Mouse (Mus musculus): ENCODE results near the gene Rasd1.

Gene Rasd1

DNA sequence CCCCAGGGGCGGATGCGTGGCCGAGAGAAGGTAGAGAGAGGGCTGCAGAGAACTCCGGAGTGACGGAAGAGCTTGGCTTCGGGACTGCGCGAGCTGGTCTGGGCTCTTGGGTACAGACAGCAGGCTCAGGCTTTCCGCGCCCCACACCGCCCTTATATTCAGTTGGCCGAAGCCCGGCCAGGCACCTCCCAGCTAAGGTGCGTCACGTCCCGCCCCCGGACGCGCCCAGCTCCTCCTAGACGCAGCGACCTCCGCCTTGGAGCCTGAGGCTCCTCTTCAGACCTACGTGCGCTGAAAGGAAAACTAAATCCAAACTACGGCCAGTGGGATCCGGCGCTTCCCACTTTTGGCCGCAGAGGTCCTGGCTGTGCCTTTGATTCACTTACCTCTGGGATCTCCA is at the start of gene Rasd1:
Gene Rasd1 (minus strand): TSS at position 127 of the 400 bp plus-strand sequence.
- DNase-seq (ENCODE audit: low read depth), result peak; percentile 68

DNA sequence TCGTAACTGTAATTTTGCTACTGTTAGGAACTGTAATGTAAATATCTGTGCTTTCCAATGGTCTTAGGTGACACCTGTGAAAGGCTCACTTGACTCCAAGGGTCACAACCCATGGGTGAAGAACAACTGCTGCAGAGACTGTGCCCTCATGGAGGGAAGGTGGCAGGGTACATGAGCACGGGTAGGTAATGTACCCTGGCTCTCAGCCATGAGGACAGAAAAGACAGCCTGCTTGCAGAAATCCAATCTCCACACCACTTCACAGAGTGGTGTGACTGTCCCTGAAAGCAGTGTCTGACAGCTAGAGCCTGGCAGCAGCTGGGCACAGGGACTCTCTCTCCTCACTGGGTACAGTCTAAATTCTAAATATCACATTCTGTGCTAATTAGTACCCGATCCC is 46.8 kb upstream of the Rasd1 start:
- DNase-seq (ENCODE audit: low read depth), result no peak

DNA sequence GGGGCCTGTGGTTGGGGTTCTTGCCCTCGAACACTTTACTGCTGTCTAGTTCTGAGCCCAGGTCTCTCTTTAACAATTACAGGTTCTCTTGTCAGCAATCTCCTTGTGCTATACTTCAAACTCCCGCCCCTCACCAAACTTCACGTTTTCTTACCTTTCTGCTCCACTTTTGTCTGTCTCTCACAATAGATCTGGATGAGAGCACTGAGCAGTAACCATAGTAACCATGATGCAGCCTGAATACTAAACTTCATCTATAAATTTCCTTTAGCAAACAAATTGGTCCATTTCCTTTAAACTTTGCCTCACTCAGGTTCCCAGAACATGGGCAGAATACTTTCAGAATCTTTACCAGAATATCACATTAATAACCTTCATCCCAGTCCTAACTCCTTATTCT is 44.7 kb upstream of the Rasd1 start:
- DNase-seq (ENCODE audit: low read depth), result no peak

DNA sequence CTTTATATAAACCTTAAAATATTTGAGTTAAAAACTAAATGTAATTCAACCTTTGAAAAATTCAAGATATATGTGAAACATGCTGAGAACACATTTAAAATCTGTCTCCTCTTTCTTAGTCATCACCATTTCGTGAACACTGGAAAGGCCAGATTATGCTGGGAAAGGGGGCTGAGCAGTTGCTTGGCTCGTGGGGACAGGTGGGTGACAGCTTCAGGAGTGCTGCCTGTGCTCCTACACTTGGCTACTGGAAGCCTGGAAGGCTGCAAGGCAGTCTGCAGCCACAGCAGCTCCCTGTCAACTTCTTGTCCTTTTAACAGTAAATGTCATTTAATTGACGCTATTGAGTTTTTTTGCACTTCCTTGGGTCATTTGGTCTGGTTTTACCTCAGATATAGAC is 41.1 kb upstream of the Rasd1 start:
- DNase-seq (ENCODE audit: low read depth), result no peak

DNA sequence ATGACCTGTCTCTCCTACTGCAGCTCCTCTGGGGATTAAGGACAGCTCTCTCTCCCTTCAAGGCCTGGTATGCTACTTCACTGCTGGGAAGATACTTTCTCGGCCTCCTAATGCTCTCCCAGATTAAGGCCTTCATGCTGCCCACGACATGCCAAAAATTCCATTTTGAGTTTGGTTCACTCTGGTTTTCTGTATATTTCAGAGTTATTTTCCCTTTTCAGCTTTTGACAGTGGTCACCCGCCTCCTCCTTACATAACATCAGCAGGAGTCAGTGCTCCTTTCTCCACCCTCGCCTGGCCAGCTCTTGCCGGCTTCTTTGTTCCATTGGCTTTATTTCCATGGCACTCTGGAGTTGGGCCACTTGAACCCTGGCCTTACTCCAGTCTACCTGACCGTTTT is 40.0 kb upstream of the Rasd1 start:
- no peak for DNase-seq (ENCODE audit: low read depth)

DNA sequence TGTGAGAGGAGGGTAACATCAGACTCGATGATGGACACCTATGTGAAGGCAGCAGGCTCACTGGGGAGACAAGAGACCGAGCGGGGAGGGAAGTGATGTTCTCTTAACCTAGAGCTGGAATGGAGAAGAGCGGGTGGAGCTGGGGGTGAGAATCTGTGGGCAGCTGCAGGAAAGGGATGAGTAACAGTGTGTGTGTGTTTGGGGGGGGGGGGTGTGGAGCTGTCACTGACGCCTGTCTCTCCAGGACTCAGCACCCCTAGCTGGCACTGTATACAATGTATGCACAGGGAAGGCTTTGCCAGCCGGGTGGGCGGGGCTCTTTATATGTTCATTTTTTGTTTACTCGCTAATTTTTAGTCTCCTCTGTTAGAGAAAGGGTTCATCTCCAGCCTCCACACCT is 39.1 kb upstream of the Rasd1 start:
- DNase-seq (ENCODE audit: low read depth), result no peak

DNA sequence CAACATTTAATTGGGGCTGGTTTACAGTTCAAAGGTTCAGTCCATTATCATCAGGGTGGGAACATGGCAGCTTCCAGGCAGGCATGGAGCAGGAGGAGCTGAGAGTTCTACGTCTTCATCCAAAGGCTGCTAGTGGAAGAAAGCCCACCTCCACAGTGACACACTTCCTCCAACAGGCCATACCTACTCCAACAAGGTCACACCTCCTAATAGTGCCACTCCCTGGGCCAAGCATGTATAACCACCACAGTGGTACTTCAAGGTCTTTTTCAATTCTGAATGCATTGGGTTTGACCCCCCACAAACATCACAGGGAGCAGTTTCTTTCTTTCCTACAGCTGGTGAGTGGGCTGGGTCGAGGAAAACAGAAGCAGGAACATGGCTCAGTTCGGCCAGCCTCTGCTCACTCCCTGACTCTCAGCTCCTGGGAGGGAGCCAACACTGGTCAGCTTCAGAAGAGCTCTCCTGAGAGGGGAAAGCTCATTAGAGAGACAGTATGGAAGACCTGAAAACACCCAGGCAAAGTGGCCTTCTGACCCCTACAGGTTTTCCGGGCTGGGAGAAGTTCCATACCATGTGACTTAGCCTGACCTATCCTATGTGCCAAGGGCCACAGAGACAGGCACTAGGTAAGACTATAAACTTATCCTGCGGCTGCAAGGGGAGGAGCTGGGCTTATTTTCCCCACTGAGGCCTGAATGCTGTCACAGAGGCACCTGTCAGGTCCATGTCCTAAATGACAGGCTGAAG is 36.7 kb upstream of the Rasd1 start:
- DNase-seq (ENCODE audit: low read depth), result no peak

DNA sequence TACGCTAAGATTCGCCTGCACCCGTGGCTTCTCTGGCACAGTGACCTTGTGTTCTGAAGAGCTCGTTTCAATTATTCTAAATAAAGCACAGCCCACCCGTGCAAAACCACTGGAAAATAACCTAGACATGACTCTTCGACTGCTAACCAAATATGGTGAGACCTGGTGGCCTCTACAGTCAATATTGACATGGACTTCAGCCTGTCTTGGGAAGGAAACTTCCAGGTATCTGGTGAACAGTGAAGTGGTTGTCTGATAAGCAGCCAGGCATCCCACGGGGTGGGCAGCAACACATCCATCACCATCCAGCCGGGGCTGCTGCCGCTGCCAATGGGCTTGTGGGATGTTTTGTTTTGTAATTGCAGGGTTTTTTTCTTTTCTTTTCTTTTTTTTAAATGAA is 29.6 kb upstream of the Rasd1 start:
- DNase-seq (ENCODE audit: low read depth), result no peak

DNA sequence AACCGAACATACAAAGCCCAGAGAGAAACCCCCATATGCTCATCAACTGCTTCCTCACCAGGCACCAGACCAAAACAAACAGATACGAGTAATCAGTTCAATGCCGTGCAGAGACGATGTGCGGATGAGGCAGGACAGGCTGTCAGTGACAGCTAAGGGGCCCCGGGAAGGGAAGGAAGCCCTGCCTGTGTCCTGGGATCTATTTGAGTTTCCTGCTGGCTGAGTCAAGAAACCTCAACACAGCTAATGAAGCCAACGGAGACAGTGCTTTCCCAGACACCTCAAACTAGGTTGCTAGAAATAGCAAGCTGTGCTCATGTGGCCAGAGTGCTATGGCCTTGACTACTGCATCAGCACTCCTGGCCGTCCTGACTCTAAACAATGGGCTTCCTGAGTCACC is 26.6 kb upstream of the Rasd1 start:
- DNase-seq (ENCODE audit: low read depth), result no peak

DNA sequence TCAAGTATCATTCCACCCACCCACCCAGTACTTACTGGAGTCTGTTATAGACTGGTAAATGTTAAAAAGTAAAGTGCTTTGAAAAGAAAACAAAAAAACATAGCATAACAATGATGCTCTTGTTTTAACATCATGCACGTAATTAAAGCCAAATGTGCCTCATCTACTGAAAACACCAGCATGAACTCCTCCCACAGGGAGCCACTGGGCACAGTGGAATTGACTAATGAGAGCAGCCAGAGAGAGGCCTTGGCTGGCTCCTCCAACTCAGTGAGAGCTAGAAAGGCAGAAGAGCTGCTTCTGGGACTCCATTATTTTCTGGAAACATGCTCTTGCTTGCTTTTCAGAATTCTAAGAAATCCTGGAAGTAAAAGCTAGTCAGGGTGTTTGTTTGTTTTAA is 24.7 kb upstream of the Rasd1 start:
- no peak for DNase-seq (ENCODE audit: low read depth)

DNA sequence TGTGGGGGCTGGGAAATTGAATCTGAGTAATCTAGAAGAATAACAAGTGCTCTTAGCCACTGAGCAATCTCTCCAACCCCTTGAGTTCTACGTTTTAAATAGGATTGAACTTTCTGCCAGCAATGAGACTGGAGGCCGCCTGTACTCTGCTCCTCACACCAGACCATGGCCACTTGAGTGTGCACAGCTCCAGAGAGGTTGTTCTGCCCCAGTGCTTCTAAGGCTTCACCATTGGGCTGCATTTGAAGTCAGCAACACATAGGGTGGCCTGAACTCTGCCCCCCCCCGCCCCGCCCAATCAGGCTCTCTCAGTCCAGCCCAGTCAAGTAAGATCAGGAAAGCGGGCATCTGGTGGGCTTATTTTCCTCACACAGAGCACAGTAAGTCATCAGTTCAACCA is 13.1 kb upstream of the Rasd1 start:
- no peak for DNase-seq (ENCODE audit: low read depth)

DNA sequence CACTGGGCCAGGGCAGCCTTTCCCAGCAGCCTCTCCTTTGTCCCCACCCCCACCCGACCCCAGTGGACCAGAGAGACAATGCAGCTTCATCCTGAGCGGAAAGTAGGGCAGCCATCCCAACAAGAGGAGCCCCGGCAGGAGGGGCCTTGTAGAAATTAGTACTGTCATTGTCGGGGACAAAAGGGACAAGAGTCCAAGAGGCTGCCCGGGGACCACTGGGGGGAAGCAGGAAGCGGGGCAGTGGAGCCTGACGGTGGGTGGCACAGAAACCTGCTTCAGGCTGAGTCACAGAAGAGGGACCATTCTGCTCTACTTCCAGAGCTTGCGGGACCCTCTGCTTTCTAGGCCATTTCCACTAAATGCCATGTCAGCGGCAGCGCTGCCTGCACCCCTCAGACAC is 10.5 kb upstream of the Rasd1 start:
- no peak for DNase-seq (ENCODE audit: low read depth)

DNA sequence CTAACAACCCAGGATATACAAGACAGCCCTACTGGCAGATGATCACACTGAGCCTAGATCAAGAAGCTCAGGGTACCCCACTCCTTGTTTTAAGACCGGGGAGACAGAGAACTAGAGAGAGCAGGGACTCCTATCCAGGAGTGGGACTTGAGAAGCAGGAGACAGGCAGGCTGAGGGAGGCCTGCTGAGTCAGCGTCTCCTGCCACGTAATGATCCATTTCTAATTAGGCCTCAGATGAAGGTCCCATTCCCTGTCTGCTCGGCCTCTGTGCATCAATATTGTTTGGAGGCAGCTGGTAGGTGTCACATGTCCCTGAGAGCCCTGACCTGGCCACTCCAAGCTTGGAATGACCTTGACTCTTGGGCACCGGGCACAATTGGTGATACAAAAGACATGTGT is 8.6 kb upstream of the Rasd1 start:
- no peak for DNase-seq (ENCODE audit: low read depth)

DNA sequence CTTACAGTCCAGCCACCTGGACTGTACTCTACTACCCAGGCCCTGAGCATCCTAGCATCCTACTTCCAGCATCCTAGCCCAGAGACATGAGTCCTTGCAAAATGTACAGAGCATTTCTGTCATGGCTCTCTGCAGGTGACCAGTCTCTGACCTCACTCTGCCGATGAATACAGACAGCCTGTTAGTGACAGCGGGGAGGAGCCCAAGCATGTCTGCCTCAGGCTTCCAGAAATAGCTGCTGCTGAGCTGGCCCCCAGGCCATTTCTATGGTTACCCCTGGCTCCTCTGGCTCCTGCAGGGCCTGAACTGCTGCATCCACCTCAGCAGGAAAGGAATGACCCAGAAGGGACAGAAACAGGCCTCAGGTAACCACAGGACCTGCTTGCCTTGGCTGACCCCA is 6.9 kb upstream of the Rasd1 start:
- no peak for DNase-seq (ENCODE audit: low read depth)

DNA sequence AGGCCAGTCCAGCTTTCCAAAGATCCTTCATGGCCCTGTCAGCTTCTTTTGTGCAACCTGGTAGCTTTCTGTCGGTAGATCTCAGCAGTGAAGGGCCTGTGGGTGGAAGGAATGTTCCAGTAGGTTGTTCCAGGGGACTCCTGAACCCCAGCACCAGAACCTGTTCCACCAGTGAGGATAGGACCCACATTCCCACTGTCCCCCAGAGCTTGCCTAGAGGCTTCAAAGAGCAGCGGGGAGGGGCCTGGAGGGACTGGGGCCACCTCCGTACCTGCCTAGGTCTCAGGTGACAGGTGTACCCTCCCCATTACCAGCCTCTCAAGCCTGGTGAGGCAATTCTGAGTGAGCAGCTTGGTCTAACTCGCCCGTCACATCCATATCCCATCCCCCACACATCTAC is 6.0 kb upstream of the Rasd1 start:
- no peak for DNase-seq (ENCODE audit: low read depth)

DNA sequence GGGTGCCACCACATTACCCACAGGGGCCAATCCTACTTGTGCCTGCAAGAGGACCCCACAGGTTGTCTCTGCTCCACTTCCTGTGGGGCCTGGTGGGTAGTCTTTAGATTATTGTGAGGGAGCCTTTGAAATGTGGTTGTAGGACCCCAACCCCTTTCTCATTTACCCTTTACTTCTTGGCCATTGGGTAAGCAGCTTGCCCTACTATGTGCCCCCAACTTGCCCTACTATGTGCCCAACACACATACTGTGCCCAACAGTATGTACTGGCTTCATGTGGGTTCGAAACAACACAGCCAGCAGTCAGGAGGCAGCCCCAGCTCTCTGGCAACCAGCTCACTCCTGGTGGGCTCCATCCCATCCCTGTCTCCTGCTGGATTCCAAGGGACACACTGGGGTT is 3.0 kb upstream of the Rasd1 start:
- no peak for DNase-seq (ENCODE audit: low read depth)

DNA sequence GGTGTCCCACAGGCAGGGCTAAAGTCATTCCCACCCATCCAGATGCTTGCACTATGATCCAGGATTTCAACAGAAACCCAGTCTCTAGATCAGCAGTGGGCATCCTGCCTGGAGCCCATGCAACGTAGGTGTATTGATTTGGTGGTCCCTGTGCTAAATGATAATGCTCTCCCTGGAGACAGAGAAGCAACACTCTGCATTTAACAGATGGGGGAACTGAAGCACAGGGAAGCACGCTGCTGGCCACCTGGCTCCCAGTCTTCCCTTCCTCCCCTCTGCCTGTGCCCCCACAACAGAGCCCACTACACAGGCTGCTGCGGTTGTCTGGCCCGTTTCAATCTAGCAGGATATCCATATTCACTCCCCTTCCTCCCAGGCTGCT is 1.3 kb upstream of the Rasd1 start:
- no peak for DNase-seq (ENCODE audit: low read depth)

DNA sequence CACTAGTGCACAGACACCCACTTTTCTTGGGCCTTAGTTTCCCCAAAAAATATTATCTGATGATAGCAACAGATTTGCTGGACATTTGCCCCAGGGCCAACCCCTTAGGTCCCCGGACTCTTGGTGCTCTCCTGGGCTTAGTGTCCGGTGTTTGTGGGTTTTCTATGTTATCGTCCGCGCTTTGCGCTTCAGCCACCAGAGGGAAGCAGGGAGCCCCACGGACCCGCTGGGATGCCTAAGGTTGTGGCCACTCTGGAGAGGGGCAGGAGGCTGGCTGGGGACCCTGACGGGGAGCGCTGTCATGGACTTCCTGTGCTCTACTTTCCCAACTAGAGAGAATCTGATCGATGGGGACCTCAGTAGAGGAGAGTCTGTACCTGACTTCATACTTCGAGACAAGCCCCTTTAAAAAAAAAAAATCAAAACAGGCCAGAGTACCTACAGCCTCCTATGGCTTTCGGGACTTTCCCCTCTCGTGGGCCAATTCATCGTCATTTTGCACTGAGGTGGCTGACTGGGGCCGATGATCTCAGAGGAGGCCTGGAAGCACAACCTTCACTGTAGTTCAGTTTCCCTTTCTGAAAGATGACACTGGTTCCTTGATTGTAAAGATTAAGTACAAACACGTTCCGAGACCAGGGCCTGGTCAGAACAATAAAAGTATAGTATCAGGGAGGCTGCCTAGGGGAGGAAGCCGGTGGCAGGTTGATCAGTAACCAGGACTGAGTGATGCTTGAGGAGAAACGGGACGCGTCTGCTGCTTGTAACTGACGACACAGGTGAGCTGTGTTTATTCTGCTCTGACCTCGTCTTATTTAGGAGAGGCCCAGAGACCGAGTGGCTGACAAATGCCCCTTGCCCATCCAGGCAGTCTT is 720 bp upstream of the Rasd1 start:
- DNase-seq (ENCODE audit: low read depth), result no peak

DNA sequence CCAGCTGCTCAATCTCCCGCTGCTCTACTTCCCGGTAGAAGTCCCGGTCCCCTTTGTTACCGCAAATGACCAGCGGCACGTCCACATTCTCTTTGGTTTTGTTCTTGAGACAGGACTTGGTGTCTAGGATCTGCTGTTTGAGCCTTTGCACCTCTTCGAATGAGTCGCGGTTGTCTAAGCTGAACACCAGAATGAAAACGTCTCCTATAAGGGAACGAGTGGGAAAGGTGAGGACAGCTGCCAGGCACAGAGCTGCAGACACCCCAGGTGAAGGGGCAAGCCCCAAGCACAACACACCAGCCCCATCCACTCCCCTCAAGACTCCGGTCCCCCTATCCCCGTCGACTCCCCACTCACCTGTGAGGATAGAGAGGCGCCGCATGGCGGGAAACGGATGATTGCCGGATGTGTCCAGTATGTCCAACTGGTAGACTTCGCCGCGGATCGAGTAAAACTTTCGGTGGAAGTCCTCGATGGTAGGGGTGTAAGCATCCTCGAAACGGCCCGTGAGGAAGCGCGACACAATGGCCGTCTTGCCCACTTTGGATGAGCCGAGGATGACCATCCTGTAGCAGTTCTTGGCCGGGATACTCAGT is 483 bp downstream of the Rasd1 start:
- no peak for DNase-seq (ENCODE audit: low read depth)

DNA sequence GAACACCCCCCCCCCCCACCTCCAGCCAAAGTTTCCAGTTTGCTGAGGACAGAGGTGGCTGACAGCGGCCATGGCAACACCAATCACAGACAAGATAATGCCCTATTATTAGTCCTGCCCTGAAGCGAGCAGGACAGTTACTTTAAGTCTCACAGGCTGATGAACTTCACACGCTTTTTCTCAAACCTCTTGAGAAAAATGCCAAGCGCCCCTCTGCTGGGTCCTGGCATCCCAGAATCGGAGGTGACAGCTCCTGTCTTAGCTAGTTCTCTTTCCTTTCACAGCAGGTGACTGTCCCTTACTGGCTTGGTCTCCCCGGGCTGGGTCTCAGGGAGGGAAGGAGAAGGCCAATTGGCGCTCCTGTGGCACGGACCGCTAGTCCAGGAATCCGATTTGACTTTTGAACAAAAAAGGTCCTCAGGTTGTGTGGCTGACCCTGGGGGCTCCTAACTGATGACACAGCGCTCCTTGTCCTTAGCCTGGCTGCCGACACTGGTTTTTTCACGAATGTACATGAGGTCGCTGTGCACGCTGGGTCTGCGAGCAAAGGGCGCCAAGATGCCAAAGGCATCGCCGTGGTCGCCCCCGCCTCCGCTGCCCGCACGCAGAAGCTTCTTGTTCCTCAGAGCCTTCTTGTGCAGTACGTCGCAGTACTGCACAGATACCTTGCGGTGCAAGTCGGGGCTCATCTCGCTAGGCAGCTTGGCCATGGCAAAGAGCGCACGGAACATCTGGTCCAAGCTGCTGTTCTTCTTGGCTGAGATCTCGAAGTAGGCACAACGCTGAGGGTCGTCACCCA is 1.2 kb downstream of the Rasd1 start:
- no peak for DNase-seq (ENCODE audit: low read depth)

DNA sequence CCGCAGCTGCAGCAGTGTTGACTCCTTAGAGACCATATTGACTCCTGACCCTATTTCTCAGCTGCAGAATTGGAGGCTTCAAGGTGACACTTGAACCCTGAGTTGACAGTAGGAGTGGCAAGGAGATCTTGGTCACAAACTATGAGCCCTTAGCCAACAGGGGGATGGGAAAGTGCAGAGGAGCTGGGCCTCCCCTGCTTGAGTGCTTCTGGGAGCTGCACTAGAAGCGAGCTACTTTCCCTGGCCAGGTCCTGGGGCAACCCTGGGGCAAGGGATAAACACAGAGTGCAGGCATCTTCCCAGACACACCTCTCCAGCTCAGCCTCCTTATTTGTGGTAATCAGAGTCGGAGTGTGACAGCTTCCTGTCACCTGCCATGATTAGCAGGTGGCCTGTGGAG is 2.2 kb downstream of the Rasd1 start:
- no peak for DNase-seq (ENCODE audit: low read depth)

DNA sequence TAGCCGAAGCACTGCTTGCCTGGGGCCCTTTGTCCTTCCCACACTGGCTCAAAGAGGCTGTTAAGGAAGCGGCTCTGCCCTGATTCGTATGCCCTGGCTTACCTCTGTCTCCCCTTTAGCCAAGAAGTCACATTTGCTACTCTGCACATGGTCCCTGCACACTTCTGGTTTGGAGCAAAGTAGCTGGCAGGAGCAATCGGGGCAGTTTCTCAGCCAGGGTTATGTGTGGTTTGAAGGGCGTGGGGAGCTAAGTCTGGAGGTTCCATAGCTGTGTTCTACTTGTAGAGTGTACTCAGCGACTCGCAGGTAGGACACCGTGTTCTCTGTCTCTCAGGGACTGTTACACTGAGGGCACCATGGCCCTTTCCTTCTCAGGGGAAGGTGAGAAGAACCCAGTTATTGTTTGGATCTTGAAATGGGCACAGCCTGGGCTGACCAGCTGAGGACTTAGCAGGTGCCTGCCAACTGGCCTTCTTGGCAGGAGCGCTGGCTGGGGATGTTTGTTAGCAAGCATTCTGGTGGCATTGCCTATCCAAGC is 3.3 kb downstream of the Rasd1 start:
- no peak for DNase-seq (ENCODE audit: low read depth)
